Mouse (Mus musculus): Measurements from ENCODE around the gene Tcf3. TPM values are rescaled to one million over a fixed set of nuclear protein-coding genes. Genes with fewer than 3 reads are reported as not detected.
A peak's percentile ranks its signal among the peaks of the same experiment; 100 is the strongest.

Gene Tcf3
- total RNA-seq, 2 experiments from 2014 or later = 32.9 to 44.2 TPM

DNA sequence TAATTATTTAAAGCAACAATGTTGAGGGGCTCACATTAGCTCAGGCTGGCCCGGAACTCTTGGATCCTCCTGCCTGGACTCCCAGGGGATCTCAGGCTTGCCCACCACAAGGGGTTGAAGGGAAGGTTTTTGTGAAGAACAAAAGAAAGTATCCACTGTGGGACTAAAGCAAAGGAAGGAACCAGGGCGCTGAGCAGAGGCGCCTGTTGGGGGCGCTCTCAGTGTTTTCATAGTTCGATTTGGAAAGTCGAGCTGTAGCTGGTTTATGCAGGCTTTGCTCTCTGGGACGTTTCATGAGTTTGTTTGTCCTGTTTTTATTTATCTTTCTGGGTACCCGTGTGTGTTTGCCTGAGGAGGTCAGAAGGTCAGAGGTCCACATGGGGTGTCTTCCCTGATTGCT lies 8.2 kb upstream of the Tcf3 start:
- DNase-seq (ENCODE audit: low spot score in 2 of 2) = no peak

GRCm38 (mm10) chr10:80440031-80440430 lies 6.6 kb upstream of the Tcf3 start:
- no peak for DNase-seq (ENCODE audit: low spot score in 2 of 2)

DNA sequence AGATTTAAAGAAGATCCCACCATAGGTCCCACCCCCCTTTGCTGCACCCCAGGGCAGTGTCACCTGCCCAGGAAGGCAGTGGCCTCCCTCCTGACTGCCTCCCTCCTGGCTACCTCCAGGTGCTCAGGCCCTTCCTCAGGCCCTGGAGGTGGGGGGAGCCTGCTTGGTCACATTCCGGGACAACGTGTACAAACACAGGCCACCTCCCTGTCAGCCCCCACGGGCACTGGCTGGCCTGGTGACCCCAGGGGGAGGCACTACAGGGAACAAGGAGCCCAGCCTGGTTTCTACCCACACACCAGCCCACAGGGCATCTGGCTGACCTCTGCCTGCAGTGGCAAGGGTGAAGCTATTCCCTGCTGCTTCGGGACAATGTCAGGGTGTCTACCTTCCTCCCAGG lies 4.5 kb upstream of the Tcf3 start:
- no peak for DNase-seq (ENCODE audit: low spot score in 2 of 2)

- no peak for DNase-seq (ENCODE audit: low spot score in 2 of 2)
These were observed 2.8 kb upstream of the Tcf3 start for GRCm38 (mm10) chr10:80436276-80436675.

GRCm38 (mm10) chr10:80435764-80436163 lies 2.3 kb upstream of the Tcf3 start:
- DNase-seq (ENCODE audit: low spot score in 2 of 2) = peak in 1 of 2 experiments; percentile 32

DNA sequence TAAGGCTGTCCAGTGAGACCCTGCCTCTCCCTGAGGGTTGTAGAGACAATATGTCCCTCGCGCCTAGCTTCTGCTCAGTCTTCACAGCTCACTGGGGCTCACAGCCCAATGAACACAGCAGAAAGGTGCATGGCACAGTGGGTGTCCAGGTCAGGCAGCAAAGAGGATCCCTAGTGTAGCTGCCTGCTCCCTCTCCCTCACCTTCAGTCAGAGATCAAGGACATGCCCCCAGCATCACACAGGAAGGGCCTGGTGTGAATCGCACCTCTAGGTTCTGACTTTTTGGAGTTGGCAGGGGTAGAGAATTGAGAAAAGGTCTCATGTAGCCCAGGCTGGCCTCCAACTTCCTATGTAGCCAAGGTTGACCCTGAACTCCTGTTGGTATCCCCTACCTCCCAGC lies 1.4 kb upstream of the Tcf3 start:
- DNase-seq (ENCODE audit: low spot score in 2 of 2) = no peak

GRCm38 (mm10) chr10:80434233-80434592 lies 766 bp upstream of the Tcf3 start:
- DNase-seq (ENCODE audit: low spot score in 2 of 2) = no peak

DNA sequence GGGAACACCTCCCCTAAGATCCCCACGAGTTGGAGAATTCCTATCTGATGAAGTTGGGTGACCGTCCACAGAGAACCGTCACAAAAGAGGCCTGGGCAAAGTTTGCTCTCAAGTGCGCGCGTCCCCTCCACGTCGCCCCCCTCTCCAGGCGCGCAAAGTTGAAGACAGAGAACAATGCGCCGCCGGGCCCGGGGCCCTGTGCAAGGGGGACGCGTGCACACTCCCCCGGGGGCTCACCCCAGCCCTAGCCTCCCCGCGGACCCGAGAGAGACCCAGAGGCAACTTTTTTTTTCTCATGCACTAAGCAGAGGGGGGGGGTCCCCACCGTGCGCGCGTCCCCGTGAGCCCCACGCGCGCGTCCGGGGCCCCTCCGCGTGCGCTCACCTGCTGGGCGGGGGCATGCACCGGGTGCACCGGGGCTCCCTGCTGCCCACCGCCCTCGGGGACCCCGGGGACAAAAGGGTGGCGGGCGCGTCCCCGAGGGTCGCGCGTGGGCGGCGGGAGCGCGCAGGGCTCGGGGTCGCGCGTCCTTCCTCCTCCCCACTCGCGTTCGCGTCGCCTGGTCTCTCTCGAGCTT lies 423 bp downstream of the Tcf3 start:
- DNase-seq (ENCODE audit: low spot score in 2 of 2) = no peak

DNA sequence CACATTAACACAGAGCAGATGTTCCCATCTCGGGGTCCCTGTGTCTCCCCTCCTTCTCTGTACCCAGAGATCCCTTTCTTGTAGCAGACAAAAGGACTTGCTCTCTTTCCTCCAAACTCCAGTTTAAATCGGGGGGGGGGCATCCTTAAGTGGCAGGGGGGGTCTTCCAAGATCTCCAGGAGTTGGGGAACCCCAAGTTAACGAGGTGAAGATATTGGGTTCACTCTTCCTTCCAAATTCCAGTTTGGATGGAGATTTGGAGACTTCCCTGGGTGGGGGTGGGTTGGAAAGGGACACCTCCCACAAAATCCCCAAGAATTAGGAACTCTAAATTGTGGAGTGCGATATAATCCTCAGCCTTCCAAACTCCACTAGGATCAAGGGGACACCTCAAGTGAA lies 1.1 kb downstream of the Tcf3 start:
- DNase-seq (ENCODE audit: low spot score in 2 of 2) = no peak

DNA sequence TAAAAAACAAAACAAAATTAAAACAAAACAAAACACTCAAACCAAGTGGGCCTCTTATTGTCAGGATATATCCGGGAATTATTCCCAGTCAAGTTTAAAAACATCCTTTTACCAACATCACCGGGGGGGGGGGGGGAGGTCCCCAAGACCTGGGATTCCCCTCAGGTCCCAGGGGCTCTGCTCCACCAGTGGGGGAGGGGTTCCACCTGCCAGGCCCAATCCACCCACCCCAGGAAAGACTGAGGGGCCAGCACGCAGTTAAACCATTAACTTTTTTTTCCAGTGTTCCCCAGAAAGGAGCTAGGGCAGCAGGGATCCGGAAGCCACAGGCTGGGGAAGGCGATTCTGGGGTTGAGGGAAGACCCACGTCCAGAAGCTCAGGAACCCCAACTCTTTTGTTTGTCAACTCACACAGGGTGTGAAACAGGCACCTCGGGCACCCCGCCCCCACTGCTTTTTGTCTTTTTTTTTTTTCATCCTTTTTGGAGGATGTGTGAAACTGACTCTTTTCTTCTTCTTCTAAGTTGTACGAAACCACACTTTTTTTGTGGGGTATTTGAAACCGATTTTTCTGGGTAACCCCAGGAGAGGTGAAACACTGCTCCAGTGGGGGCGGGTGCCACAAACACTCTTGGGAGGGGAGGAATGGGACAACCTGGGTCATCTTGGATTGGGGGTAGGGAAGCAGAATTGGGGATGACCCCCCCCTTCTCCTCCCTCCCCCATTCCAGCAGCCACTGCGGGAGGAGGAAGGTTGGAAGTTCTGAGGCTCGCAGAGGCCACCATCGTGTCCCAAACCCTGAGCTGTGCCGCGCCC lies 1.7 kb downstream of the Tcf3 start:
- DNase-seq (ENCODE audit: low spot score in 2 of 2) = no peak

- DNase-seq (ENCODE audit: low spot score in 2 of 2) = no peak
These were observed 3.0 kb downstream of the Tcf3 start for GRCm38 (mm10) chr10:80430375-80430980.

DNA sequence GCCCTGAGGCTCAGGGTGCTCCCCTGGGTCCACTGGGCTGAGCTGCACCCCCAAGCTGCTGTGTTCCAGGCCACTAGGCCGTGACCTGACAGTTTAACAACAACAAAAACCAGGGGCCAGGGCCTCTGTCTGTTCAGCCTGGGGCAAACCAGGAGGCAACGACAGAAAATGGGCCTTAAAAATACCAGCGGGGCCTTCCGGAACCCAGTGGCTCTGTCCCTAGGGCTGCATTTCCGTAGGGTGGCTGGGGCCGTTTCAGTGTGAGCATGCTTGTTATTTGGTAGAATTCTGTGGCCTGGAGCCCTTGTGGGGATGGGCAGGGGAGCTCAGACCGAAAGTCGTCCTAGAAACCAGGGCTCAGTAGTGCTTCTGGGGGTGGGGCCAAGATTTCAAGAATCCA lies 3.6 kb downstream of the Tcf3 start:
- DNase-seq (ENCODE audit: low spot score in 2 of 2) = no peak

GRCm38 (mm10) chr10:80425041-80425440 lies 8.4 kb downstream of the Tcf3 start:
- DNase-seq (ENCODE audit: low spot score in 2 of 2) = no peak

DNA sequence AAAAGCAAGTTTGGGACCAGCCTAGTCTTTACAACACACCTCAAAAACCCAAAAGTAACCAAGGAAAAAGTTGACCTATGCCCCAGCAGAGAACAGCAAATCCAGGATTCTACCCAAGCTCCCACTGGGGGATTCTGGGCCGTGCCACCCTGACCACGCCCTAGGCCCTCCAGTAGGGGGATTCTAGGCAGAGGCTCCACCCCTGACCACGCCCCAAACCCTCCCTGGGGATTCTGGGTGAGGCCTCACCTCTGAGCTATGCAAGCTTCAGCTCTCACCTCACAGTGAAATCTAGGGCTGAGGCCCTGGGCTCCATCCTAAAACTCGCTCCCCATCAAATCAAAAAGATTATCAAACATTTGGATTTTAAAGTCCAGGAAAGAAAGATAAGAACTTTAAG lies 9.9 kb downstream of the Tcf3 start:
- DNase-seq (ENCODE audit: low spot score in 2 of 2) = no peak

- DNase-seq (ENCODE audit: low spot score in 2 of 2) = no peak
These were observed 11.6 kb downstream of the Tcf3 start for GRCm38 (mm10) chr10:80421651-80422472.

DNA sequence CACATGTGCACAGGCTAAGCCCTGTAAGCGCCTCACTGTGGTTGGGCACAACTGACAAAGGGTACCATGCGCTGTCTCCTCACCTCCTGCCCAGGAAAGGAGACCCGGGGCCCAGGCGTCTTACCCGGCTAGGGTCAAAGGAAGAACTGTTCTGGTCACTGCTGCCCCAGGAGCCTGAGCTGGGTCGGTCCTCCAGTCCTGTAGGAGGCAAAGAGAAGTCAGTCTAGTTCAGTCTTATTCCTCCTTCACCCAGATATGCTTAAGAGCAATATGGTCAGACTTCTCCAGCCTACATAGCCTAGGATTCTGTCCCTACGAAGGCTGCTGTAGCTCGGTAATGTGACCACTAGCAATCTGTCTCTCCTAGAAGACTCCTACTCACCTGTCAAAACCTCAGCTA lies 12.2 kb downstream of the Tcf3 start:
- no peak for DNase-seq (ENCODE audit: low spot score in 2 of 2)

GRCm38 (mm10) chr10:80420729-80421128 lies 12.7 kb downstream of the Tcf3 start:
- DNase-seq (ENCODE audit: low spot score in 2 of 2) = no peak

DNA sequence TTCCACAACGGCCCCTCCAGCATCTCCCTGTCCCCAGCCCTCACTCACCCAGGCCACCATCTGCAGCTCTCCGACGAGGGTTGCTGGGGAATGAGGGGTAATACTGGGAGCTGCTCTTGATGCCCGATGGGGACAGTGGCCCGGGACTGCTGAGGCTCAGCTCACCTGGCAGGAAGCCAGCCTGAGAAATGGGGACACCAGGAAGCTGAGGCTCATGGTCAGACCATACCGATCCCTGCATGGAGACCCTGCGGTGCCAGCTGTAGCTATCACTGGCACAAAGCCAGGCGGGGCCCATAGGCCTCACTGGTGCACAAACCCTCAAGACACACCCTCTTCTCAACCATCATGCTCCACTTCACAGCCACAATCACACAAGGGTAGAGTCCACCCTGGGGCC lies 14.0 kb downstream of the Tcf3 start:
- no peak for DNase-seq (ENCODE audit: low spot score in 2 of 2)

DNA sequence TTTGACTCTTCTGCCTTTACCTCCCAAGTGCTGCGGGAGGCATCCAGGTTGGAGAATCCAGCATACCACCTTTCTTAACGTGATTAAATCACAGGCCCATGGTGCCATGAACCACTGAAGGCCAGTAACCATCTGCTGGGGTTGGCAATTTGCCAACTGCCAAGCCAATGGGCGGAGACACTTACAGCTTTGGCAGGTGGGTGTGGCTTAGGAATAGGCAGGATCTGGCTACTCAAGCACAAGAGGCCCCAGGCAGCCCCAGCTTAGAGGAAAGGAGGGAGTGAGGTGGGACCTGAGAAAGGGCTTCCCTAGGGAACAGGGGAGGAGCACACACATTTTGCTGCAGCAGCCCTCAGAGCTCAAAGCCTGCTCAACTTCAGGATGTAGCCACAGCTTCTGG lies 15.1 kb downstream of the Tcf3 start:
- DNase-seq (ENCODE audit: low spot score in 2 of 2) = peak in 1 of 2 experiments; percentile 56

- no peak for DNase-seq (ENCODE audit: low spot score in 2 of 2)
These were observed 15.6 kb downstream of the Tcf3 start for GRCm38 (mm10) chr10:80417841-80418240.

DNA sequence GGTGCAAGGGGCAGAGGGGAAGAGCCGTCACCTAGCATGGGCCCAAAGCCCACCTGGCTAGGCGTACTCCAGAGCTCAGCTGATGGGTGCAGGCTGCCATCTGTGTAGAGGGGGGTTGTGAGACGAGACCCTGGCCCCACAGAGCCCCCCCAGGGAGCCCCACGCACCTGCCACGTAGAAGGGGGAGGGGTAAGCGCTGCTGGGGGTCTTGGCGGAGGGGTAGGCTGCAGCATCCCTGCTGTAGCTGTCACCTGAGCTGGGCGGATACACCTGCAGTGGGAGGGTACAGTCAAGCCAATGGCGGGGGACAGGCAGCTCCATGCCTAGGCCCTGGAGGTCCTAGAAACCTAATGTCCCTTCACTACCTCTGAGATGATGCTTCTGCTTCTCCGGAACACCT lies 16.1 kb downstream of the Tcf3 start:
- no peak for DNase-seq (ENCODE audit: low spot score in 2 of 2)

DNA sequence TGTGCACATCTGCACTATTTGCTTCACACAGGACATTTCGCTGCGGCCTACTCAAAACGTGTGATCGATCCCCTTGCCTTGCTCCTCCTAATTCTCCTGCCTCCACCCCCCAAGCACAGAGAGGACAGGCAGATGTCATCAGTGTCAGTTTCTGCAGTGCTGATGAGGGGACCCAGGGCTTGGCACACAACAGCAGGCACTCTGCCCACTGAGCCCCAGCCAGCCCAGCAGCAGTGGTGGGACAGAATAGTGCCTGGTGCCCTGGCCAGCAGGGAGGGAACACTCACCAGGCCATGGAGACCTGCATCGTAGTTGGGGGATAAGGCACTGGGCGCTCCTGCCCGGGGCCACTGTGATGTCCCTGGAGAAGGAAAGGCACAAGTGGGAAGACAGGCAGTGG lies 17.9 kb downstream of the Tcf3 start:
- no peak for DNase-seq (ENCODE audit: low spot score in 2 of 2)

Data from adrenal gland, adult 18-20 months (tissue).